10 mouse cellular contexts compared by ENCODE assay signal in the genomic region with DNA sequence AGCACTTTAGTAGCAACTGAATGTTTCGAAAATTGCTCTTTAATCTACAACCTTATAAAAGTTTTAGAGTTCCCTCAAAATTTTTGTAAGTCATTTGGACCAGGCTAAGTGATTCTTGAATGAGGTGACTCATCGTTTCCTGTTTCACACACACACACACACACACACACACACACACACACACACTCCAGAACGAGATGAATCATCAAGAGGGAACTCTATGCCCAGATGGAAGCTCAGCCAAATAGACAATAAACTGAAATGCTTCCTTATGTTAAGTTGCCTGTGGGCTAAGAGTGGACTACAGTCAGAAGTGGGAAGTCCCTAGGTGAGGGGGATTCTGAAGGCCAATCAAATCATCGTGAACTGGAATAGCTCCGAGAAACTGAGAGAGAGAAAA.
DNase-seq lines count a peak whose midpoint lies in the region; ATAC-seq and TF ChIP-seq lines count a peak whose summit lies in the region.
"Had no signal": no experiment of that assay in that cellular context is flagged by ENCODE, and none has a peak within 500 bp of the region (broad histone marks: within the 10 kb centered on the region; RNA-seq: fewer than 3 reads in every experiment).

No protein-coding gene starts in this region.

- peak; percentile 5 for DNase-seq in lung, postnatal 0 days (ENCODE audit: low spot score)
- no peak for DNase-seq in lung, postnatal 4 days
- DNase-seq in adrenal gland, adult 8-10 months, result peak; percentile 35
- peak; percentile 15 to 34 for DNase-seq in layer of hippocampus, adult 2 months (ENCODE audit: low spot score in 2 of 2)
- DNase-seq in skeletal muscle tissue, adult 2 months (ENCODE audit: low read depth, low spot score), result peak; percentile 8
- DNase-seq in cerebellum, adult 11-12 months, result no peak
- DNase-seq in liver, embryonic 11.5 days (ENCODE audit: low spot score), result no peak
- DNase-seq in thymus, adult 18-20 months, result no peak

- no peaks in the 10 kb centered on the region for H3K4me1 ChIP-seq in lung, postnatal 0 days (ENCODE audit: insufficient read depth, low read depth, low read length)
- no peaks in the 10 kb centered on the region for H3K4me1 ChIP-seq in liver, embryonic 11.5 days (replicated peaks; ENCODE audit: control insufficient read depth, insufficient read depth, low read length)
- H3K4me1 ChIP-seq: limb, embryonic 15.5 days; neural tube, embryonic 15.5 days had no signal

- no peak overlapping the region for H3K9ac ChIP-seq in lung, postnatal 0 days (replicated peaks; ENCODE audit: low read depth)
- H3K9ac ChIP-seq in liver, embryonic 11.5 days (ENCODE audit: low read depth, low read length), result no peak overlapping the region
- H3K9ac ChIP-seq: limb, embryonic 15.5 days; neural tube, embryonic 15.5 days had no signal

- TF ChIP-seq CTCF in lung, postnatal 0 days (IDR thresholded peaks at IDR 0.05), result no peak
- TF ChIP-seq CTCF in layer of hippocampus, adult 2 months (conservative IDR thresholded peaks at IDR 0.05), result no peak

- 60% methylated on average over 5 of the region's 5 CpGs for WGBS in lung, postnatal 0 days
- 72% methylated on average over 5 of the region's 5 CpGs for WGBS in liver, embryonic 11.5 days

- H3K27me3 ChIP-seq in lung, postnatal 0 days (replicated peaks; ENCODE audit: insufficient read depth, low read length), result no peaks in the 10 kb centered on the region
- H3K27me3 ChIP-seq in liver, embryonic 11.5 days (replicated peaks; ENCODE audit: control insufficient read depth, insufficient read depth, low read length), result no peaks in the 10 kb centered on the region
- H3K27me3 ChIP-seq: limb, embryonic 15.5 days; neural tube, embryonic 15.5 days had no signal

- H3K4me3 ChIP-seq in lung, postnatal 0 days (ENCODE audit: low read depth, low read length), result no peak overlapping the region
- no peak overlapping the region for H3K4me3 ChIP-seq in layer of hippocampus, adult 2 months
- no peak overlapping the region for H3K4me3 ChIP-seq in liver, embryonic 11.5 days (ENCODE audit: low read depth, low read length)
- H3K4me3 ChIP-seq: limb, embryonic 15.5 days; neural tube, embryonic 15.5 days had no signal

- H3K4me2 ChIP-seq in lung, postnatal 0 days (replicated peaks; ENCODE audit: low read depth, low read length), result no peak overlapping the region
- no peak overlapping the region for H3K4me2 ChIP-seq in liver, embryonic 11.5 days
- H3K4me2 ChIP-seq: limb, embryonic 15.5 days; neural tube, embryonic 15.5 days had no signal

- no peak overlapping the region for H3K27ac ChIP-seq in lung, postnatal 0 days (ENCODE audit: low read length)
- H3K27ac ChIP-seq in layer of hippocampus, adult 2 months, result no peak overlapping the region
- H3K27ac ChIP-seq in liver, embryonic 11.5 days (ENCODE audit: low read depth, low read length), result no peak overlapping the region
- H3K27ac ChIP-seq: limb, embryonic 15.5 days; neural tube, embryonic 15.5 days had no signal

- no peaks in the 10 kb centered on the region for H3K36me3 ChIP-seq in lung, postnatal 0 days (ENCODE audit: insufficient read depth, low read length)
- no peaks in the 10 kb centered on the region for H3K36me3 ChIP-seq in liver, embryonic 11.5 days (ENCODE audit: control insufficient read depth, insufficient read depth, low read length)
- H3K36me3 ChIP-seq: limb, embryonic 15.5 days; neural tube, embryonic 15.5 days had no signal

- H3K9me3 ChIP-seq in lung, postnatal 0 days (ENCODE audit: low read length), result no peaks in the 10 kb centered on the region
- H3K9me3 ChIP-seq in liver, embryonic 11.5 days (ENCODE audit: control insufficient read depth, low read length), result no peaks in the 10 kb centered on the region
- H3K9me3 ChIP-seq: limb, embryonic 15.5 days; neural tube, embryonic 15.5 days had no signal

- no peak for ATAC-seq in lung, postnatal 0 days
- ATAC-seq in liver, embryonic 11.5 days (replicated peaks; ENCODE audit: low FRiP score), result no peak

- TF ChIP-seq EP300 in lung, postnatal 0 days (IDR thresholded peaks at IDR 0.05), result no peak

Comparison
In these comparisons a context has a peak if more than half of its experiments do, and no peak if none do; other contexts are left out.
1. DNase-seq: peak in lung, postnatal 0 days (single experiment), adrenal gland, adult 8-10 months (single experiment), layer of hippocampus, adult 2 months (2 of 2) and skeletal muscle tissue, adult 2 months (single experiment); none in lung, postnatal 4 days (0 of 2), cerebellum, adult 11-12 months (single experiment), liver, embryonic 11.5 days (single experiment) and thymus, adult 18-20 months (0 of 2).